8 mouse cellular contexts compared by ENCODE assay signal in genomic region chr4:116685402-116686061, GRCm38 (mm10). TPM values are rescaled to one million over a fixed set of nuclear protein-coding genes. Genes with fewer than 3 reads are reported as not detected.
DNase-seq lines count a peak whose midpoint lies in the region; ATAC-seq lines count a peak whose summit lies in the region.

TSS of gene Prdx1 (plus strand) at chr4:116685544.

- H3K4me3 ChIP-seq in heart, embryonic 13.5 days: peak within 1 kb of the TSS; percentile 84
- H3K4me3 ChIP-seq in liver, embryonic 12.5 days: peak within 1 kb of the TSS; percentile 71
- H3K4me3 ChIP-seq in stomach, embryonic 15.5 days (replicated peaks): peak within 1 kb of the TSS; percentile 65

- WGBS in heart, embryonic 13.5 days: under 1% methylated on average over 56 of the region's 56 CpGs
- WGBS in liver, embryonic 12.5 days (ENCODE audit: insufficient replicate concordance): under 1% methylated on average over 53 of the region's 56 CpGs
- under 1% methylated on average over 56 of the region's 56 CpGs for WGBS in stomach, embryonic 15.5 days

- peak within 1 kb of the TSS; percentile 93 for H3K9ac ChIP-seq in heart, embryonic 13.5 days
- peak within 1 kb of the TSS; percentile 80 for H3K9ac ChIP-seq in liver, embryonic 12.5 days
- H3K9ac ChIP-seq in stomach, embryonic 15.5 days: peak within 1 kb of the TSS; percentile 73; the same call in 1 of the 2 replicates

- H3K27ac ChIP-seq in heart, embryonic 13.5 days (replicated peaks): peak within 1 kb of the TSS; percentile 99
- peak within 1 kb of the TSS; percentile 91 for H3K27ac ChIP-seq in liver, embryonic 12.5 days
- H3K27ac ChIP-seq in stomach, embryonic 15.5 days: peak within 1 kb of the TSS; percentile 98

- H3K4me1 ChIP-seq in heart, embryonic 13.5 days: peaks cover 31% of the 10 kb centered on the region
- H3K4me1 ChIP-seq in liver, embryonic 12.5 days: peaks cover 56% of the 10 kb centered on the region
- peaks cover 12% of the 10 kb centered on the region; the same call in 1 of the 2 replicates for H3K4me1 ChIP-seq in stomach, embryonic 15.5 days

- H3K36me3 ChIP-seq in heart, embryonic 13.5 days: peaks cover 34% of the 10 kb centered on the region
- H3K36me3 ChIP-seq in liver, embryonic 12.5 days: peaks cover 33% of the 10 kb centered on the region
- H3K36me3 ChIP-seq in stomach, embryonic 15.5 days: peaks cover 14% of the 10 kb centered on the region; the same call in 1 of the 2 replicates

- peak; percentile 93 for DNase-seq in CD4-positive helper T cell, adult 2 months (ENCODE audit: low read depth, low spot score)
- DNase-seq in brain, embryonic 18.5 days (ENCODE audit: low read depth, low spot score): peak; percentile 74
- DNase-seq in kidney, postnatal 10 days: peak; percentile 97
- peak; percentile 97 for DNase-seq in natural killer cell, adult 2 months (ENCODE audit: low spot score in 2 of 2)

- H3K27me3 ChIP-seq in heart, embryonic 13.5 days (replicated peaks): no peaks in the 10 kb centered on the region
- no peaks in the 10 kb centered on the region; the same call in 1 of the 2 replicates for H3K27me3 ChIP-seq in liver, embryonic 12.5 days (replicated peaks)
- H3K27me3 ChIP-seq in stomach, embryonic 15.5 days (replicated peaks): no peaks in the 10 kb centered on the region

- no peaks in the 10 kb centered on the region for H3K9me3 ChIP-seq in heart, embryonic 13.5 days
- no peaks in the 10 kb centered on the region for H3K9me3 ChIP-seq in liver, embryonic 12.5 days (replicated peaks)
- no peaks in the 10 kb centered on the region for H3K9me3 ChIP-seq in stomach, embryonic 15.5 days

- H3K4me2 ChIP-seq in heart, embryonic 13.5 days: peak within 1 kb of the TSS; percentile 91
- peak within 1 kb of the TSS; percentile 77 for H3K4me2 ChIP-seq in liver, embryonic 12.5 days
- H3K4me2 ChIP-seq in stomach, embryonic 15.5 days: peak within 1 kb of the TSS; percentile 65

- ATAC-seq in erythroid progenitor cell, adult 5-6 weeks (replicated peaks; ENCODE audit: low FRiP score, poor library complexity, severe bottlenecking): peak; percentile 95
- peak; percentile 90 for ATAC-seq in heart, embryonic 13.5 days (ENCODE audit: extremely low read depth, insufficient number of reproducible peaks, low FRiP score, low TSS enrichment)
- peak; percentile 86 for ATAC-seq in liver, embryonic 12.5 days
- ATAC-seq in stomach, embryonic 15.5 days (ENCODE audit: insufficient read depth, low FRiP score, low read depth): peak; percentile 91

RNA-seq across cellular contexts. Expression of gene Prdx1, which starts in this region (rescaled TPM):
- total RNA-seq in erythroid progenitor cell, adult 5-6 weeks (2015; ENCODE audit: low replicate concordance): 99.3 and 104 TPM in 2 replicates
- 39.4 and 52.6 TPM in 2 replicates for total RNA-seq in erythroid progenitor cell, adult 5-6 weeks (2017; ENCODE audit: low replicate concordance)
- polyA plus RNA-seq in heart, embryonic 13.5 days (2015; fragmentation: Nextera tagmentation; extraction: Ambion mirVana): 967 and 1,034 TPM in 2 replicates
- polyA plus RNA-seq in liver, embryonic 12.5 days (2016; fragmentation: Nextera tagmentation; extraction: Ambion mirVana): 916 and 985 TPM in 2 replicates
- polyA plus RNA-seq in stomach, embryonic 15.5 days (2015; fragmentation: Nextera tagmentation; extraction: Ambion mirVana): 1,377 and 1,420 TPM in 2 replicates

Comparison
In these comparisons a context has a peak if more than half of its experiments do, and no peak if none do; other contexts are left out.
1. Peak in every context shown above with its lines: DNase-seq, ATAC-seq, H3K4me3 ChIP-seq and H3K27ac ChIP-seq.